In genomic region chr5:122985276-122985675, GRCm38 (mm10) we compare ENCODE assay signal across 13 mouse cellular contexts. TPM values are rescaled to one million over a fixed set of nuclear protein-coding genes. Genes with fewer than 3 reads are reported as not detected.
DNase-seq lines count a peak whose midpoint lies in the region; ATAC-seq and TF ChIP-seq lines count a peak whose summit lies in the region.
"Had no signal": no experiment of that assay in that cellular context is flagged by ENCODE, and none has a peak within 500 bp of the region (broad histone marks: within the 10 kb centered on the region; RNA-seq: fewer than 3 reads in every experiment).

No protein-coding gene starts in this region.

- H3K4me2 ChIP-seq in heart, embryonic 14.5 days (ENCODE audit: low read length) = no peak overlapping the region
- H3K4me2 ChIP-seq in neural tube, embryonic 13.5 days = no peak overlapping the region
- H3K4me2 ChIP-seq in neural tube, embryonic 15.5 days = no peak overlapping the region
- no peak overlapping the region for H3K4me2 ChIP-seq in hindbrain, embryonic 16.5 days (ENCODE audit: low read length)
- H3K4me2 ChIP-seq in liver, embryonic 12.5 days = no peak overlapping the region
- H3K4me2 ChIP-seq: embryonic facial prominence, embryonic 15.5 days; lung, embryonic 15.5 days had no signal

- TF ChIP-seq CTCF in gastrocnemius, adult 2 months (IDR thresholded peaks at IDR 0.05) = no peak

- H3K4me1 ChIP-seq in heart, embryonic 14.5 days (ENCODE audit: control insufficient read depth in 2 of 2, insufficient read depth in 2 of 2, low read length in 2 of 2) = peaks cover 12 to 18% of the 10 kb centered on the region in 2 experiments
- H3K4me1 ChIP-seq in neural tube, embryonic 13.5 days (replicated peaks) = peaks cover 51% of the 10 kb centered on the region
- H3K4me1 ChIP-seq in neural tube, embryonic 15.5 days = peaks cover 42% of the 10 kb centered on the region
- H3K4me1 ChIP-seq in hindbrain, embryonic 16.5 days (ENCODE audit: control insufficient read depth, insufficient read depth, low read depth, low read length) = peaks cover 22% of the 10 kb centered on the region
- peaks cover 45% of the 10 kb centered on the region for H3K4me1 ChIP-seq in liver, embryonic 12.5 days

- no peak overlapping the region for H3K27ac ChIP-seq in heart, embryonic 14.5 days (replicated peaks in 1 of 2; ENCODE audit: control insufficient read depth in 1 of 2, insufficient read depth in 1 of 2, low read depth in 2 of 2, low read length in 2 of 2)
- no peak overlapping the region for H3K27ac ChIP-seq in neural tube, embryonic 13.5 days (replicated peaks)
- no peak overlapping the region for H3K27ac ChIP-seq in neural tube, embryonic 15.5 days (replicated peaks)
- H3K27ac ChIP-seq in hindbrain, embryonic 16.5 days (ENCODE audit: low read depth, low read length) = no peak overlapping the region
- H3K27ac ChIP-seq in liver, embryonic 12.5 days = no peak overlapping the region
- no peak overlapping the region for H3K27ac ChIP-seq in gastrocnemius, adult 2 months
- H3K27ac ChIP-seq: embryonic facial prominence, embryonic 15.5 days; lung, embryonic 15.5 days had no signal

- H3K9ac ChIP-seq in heart, embryonic 14.5 days (ENCODE audit: low read length) = peak overlapping the region; percentile 27; the same call in 1 of the 2 replicates
- peak overlapping the region; percentile 38 for H3K9ac ChIP-seq in neural tube, embryonic 13.5 days
- no peak overlapping the region for H3K9ac ChIP-seq in neural tube, embryonic 15.5 days (replicated peaks)
- peak overlapping the region; percentile 3 for H3K9ac ChIP-seq in hindbrain, embryonic 16.5 days (ENCODE audit: low read depth, low read length)
- H3K9ac ChIP-seq in liver, embryonic 12.5 days = no peak overlapping the region
- H3K9ac ChIP-seq: embryonic facial prominence, embryonic 15.5 days; lung, embryonic 15.5 days had no signal

- no peak for DNase-seq in heart, postnatal 4 days
- DNase-seq in gastrocnemius, adult 2 months = no peak
- DNase-seq in spleen, adult 12 weeks (ENCODE audit: low spot score) = no peak
- DNase-seq: adrenal gland, postnatal 36 days; cerebellum, adult 8-10 months; kidney, postnatal 25 days had no signal

- 84% methylated on average over 3 of the region's 3 CpGs for WGBS in heart, embryonic 14.5 days
- WGBS in neural tube, embryonic 13.5 days = 56% methylated on average over 3 of the region's 3 CpGs
- 63% methylated on average over 3 of the region's 3 CpGs for WGBS in neural tube, embryonic 15.5 days
- WGBS in hindbrain, embryonic 16.5 days = 50% methylated on average over 3 of the region's 3 CpGs
- WGBS in liver, embryonic 12.5 days (ENCODE audit: insufficient replicate concordance) = 63% methylated on average over 3 of the region's 3 CpGs

- intact Hi-C loops in gastrocnemius, adult 2 months (cut with DNase I) = no loop called here

- H3K36me3 ChIP-seq in heart, embryonic 14.5 days (ENCODE audit: control insufficient read depth, insufficient read depth, low read length) = peaks cover 5% of the 10 kb centered on the region; the same call in 1 of the 2 replicates
- H3K36me3 ChIP-seq in neural tube, embryonic 13.5 days = no peaks in the 10 kb centered on the region
- no peaks in the 10 kb centered on the region for H3K36me3 ChIP-seq in neural tube, embryonic 15.5 days
- H3K36me3 ChIP-seq in hindbrain, embryonic 16.5 days (ENCODE audit: control insufficient read depth, insufficient read depth, low read length) = no peaks in the 10 kb centered on the region
- H3K36me3 ChIP-seq in liver, embryonic 12.5 days = 0 out of 2 replicates have a peak, but pooled peaks cover 2% of the 10 kb centered on the region
- H3K36me3 ChIP-seq: lung, embryonic 15.5 days had no signal

- no peak for ATAC-seq in heart, embryonic 14.5 days (ENCODE audit: insufficient number of reproducible peaks, insufficient read depth, low FRiP score, low read depth)
- ATAC-seq in neural tube, embryonic 13.5 days (ENCODE audit: low read depth) = no peak
- no peak for ATAC-seq in neural tube, embryonic 15.5 days (ENCODE audit: low FRiP score)
- ATAC-seq in hindbrain, embryonic 16.5 days = no peak
- ATAC-seq in liver, embryonic 12.5 days = no peak

- no peaks in the 10 kb centered on the region for H3K9me3 ChIP-seq in heart, embryonic 14.5 days (ENCODE audit: control insufficient read depth, low read length)
- H3K9me3 ChIP-seq in neural tube, embryonic 13.5 days = no peaks in the 10 kb centered on the region
- no peaks in the 10 kb centered on the region for H3K9me3 ChIP-seq in neural tube, embryonic 15.5 days (replicated peaks)
- no peaks in the 10 kb centered on the region for H3K9me3 ChIP-seq in hindbrain, embryonic 16.5 days (ENCODE audit: control insufficient read depth, low read length)
- no peaks in the 10 kb centered on the region for H3K9me3 ChIP-seq in liver, embryonic 12.5 days (replicated peaks)
- H3K9me3 ChIP-seq: embryonic facial prominence, embryonic 15.5 days; lung, embryonic 15.5 days had no signal

- no peaks in the 10 kb centered on the region for H3K27me3 ChIP-seq in heart, embryonic 14.5 days (ENCODE audit: control insufficient read depth, insufficient read depth, low read length)
- 0 out of 2 replicates have a peak, but pooled peaks cover 7% of the 10 kb centered on the region for H3K27me3 ChIP-seq in neural tube, embryonic 13.5 days
- no peaks in the 10 kb centered on the region for H3K27me3 ChIP-seq in neural tube, embryonic 15.5 days (replicated peaks)
- H3K27me3 ChIP-seq in hindbrain, embryonic 16.5 days (replicated peaks; ENCODE audit: control insufficient read depth, insufficient read depth, low read length) = no peaks in the 10 kb centered on the region
- H3K27me3 ChIP-seq in liver, embryonic 12.5 days (replicated peaks) = peaks cover 38% of the 10 kb centered on the region
- H3K27me3 ChIP-seq: embryonic facial prominence, embryonic 15.5 days; lung, embryonic 15.5 days had no signal

- no peak overlapping the region for H3K4me3 ChIP-seq in heart, embryonic 14.5 days (ENCODE audit: control insufficient read depth in 1 of 2, insufficient read depth in 1 of 2, low read depth in 1 of 2, low read length in 2 of 2)
- no peak overlapping the region for H3K4me3 ChIP-seq in neural tube, embryonic 13.5 days
- H3K4me3 ChIP-seq in neural tube, embryonic 15.5 days (replicated peaks) = no peak overlapping the region
- H3K4me3 ChIP-seq in hindbrain, embryonic 16.5 days (ENCODE audit: low read length) = no peak overlapping the region
- no peak overlapping the region for H3K4me3 ChIP-seq in liver, embryonic 12.5 days
- no peak overlapping the region for H3K4me3 ChIP-seq in gastrocnemius, adult 2 months
- H3K4me3 ChIP-seq: embryonic facial prominence, embryonic 15.5 days; lung, embryonic 15.5 days had no signal

RNA-seq across cellular contexts. Expression of gene Kdm2b, which starts 4.3 kb away (rescaled TPM):
- 24.2 and 27.3 TPM in 2 replicates for polyA plus RNA-seq in heart, embryonic 14.5 days (2014; fragmentation: Nextera tagmentation; extraction: Ambion mirVana)
- 10 to 100 TPM; 27.7 to 29.5 TPM for total RNA-seq in heart, postnatal 4 days (2021)
- polyA plus RNA-seq in neural tube, embryonic 13.5 days (2015; fragmentation: Nextera tagmentation; extraction: Ambion mirVana) = 91.7 and 95.0 TPM in 2 replicates
- 81.4 and 89.2 TPM in 2 replicates for polyA plus RNA-seq in neural tube, embryonic 15.5 days (2015; fragmentation: Nextera tagmentation; extraction: Ambion mirVana)
- polyA plus RNA-seq in hindbrain, embryonic 16.5 days (2015; fragmentation: Nextera tagmentation; extraction: Ambion mirVana) = 88.8 and 99.8 TPM in 2 replicates
- polyA plus RNA-seq in liver, embryonic 12.5 days (2016; fragmentation: Nextera tagmentation; extraction: Ambion mirVana) = 28.9 and 30.6 TPM in 2 replicates
- 10 to 100 TPM; 11.5 to 13.3 TPM for total RNA-seq in gastrocnemius, adult 2 months (2021)

RNA-seq across cellular contexts. Expression of gene Orai1, which starts 29.6 kb away (rescaled TPM):
- polyA plus RNA-seq in heart, embryonic 14.5 days (2014; fragmentation: Nextera tagmentation; extraction: Ambion mirVana) = 18.0 and 24.6 TPM in 2 replicates
- total RNA-seq in heart, postnatal 4 days (2021) = 10 to 100 TPM; 19.2 to 19.8 TPM
- 12.9 and 13.1 TPM in 2 replicates for polyA plus RNA-seq in neural tube, embryonic 13.5 days (2015; fragmentation: Nextera tagmentation; extraction: Ambion mirVana)
- polyA plus RNA-seq in neural tube, embryonic 15.5 days (2015; fragmentation: Nextera tagmentation; extraction: Ambion mirVana) = 14.1 and 14.2 TPM in 2 replicates
- 14.2 TPM in 2 replicates for polyA plus RNA-seq in hindbrain, embryonic 16.5 days (2015; fragmentation: Nextera tagmentation; extraction: Ambion mirVana)
- polyA plus RNA-seq in liver, embryonic 12.5 days (2016; fragmentation: Nextera tagmentation; extraction: Ambion mirVana) = 11.6 and 11.9 TPM in 2 replicates
- 10 to 100 TPM; 32.1 to 38.7 TPM for total RNA-seq in gastrocnemius, adult 2 months (2021)

Comparison
In these comparisons a context has a peak if more than half of its experiments do, and no peak if none do; other contexts are left out.
1. H3K9ac ChIP-seq: peak in heart, embryonic 14.5 days (single experiment), neural tube, embryonic 13.5 days (single experiment) and hindbrain, embryonic 16.5 days (single experiment); none in neural tube, embryonic 15.5 days (single experiment) and liver, embryonic 12.5 days (single experiment).